Mouse (Mus musculus): Measurements from ENCODE around the gene Trir. TPM values are rescaled to one million over a fixed set of nuclear protein-coding genes. Genes with fewer than 3 reads are reported as not detected.

Gene Trir
- 64.2 and 100 TPM in 2 replicates for polyA plus RNA-seq (2012; rRNA removed)

DNA sequence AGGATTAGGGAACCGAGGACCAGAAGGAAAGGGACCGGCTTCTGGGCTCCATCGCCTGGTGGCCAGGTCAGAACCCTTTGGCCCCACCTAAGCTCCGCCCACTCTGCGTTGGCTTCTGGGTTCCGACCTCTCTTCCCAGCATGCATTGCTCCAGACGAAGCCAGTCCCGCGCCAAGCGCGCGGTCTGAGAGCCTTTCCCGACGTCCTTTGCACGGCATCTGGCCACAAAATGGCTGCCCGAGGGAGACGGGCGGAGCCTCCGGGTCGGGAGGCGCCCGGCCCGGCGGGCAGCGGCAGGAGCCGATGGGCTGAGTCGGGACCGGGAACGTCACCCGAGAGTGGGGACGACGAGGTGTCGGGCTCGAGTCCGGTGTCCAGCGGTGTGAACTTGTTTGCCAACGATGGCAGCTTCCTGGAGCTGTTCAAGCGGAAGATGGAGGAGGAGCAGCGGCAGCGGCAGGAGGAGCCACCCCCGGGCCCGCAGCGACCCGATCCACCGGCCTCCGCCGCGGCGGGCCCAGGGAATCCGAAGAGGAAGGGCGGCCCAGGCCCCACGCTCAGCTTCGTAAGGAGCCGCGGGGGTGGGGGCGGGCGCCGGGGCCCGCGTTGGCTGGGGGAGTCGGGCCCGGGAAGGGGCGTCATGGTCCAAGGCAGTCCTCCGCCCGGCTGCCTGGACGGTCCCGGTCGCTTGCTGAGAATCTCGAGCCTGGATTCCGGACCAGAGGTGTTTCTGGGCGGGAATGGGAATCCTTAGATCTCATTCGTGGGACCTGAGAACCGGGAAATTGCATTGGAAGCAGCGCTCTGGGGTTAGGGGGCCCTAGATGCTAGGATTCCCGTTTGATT, at the start of gene Trir:
TSS of gene Trir (plus strand) at position 154 of the 846 bp plus-strand sequence.
- DNase-seq (ENCODE audit: low read depth): no peak

DNA sequence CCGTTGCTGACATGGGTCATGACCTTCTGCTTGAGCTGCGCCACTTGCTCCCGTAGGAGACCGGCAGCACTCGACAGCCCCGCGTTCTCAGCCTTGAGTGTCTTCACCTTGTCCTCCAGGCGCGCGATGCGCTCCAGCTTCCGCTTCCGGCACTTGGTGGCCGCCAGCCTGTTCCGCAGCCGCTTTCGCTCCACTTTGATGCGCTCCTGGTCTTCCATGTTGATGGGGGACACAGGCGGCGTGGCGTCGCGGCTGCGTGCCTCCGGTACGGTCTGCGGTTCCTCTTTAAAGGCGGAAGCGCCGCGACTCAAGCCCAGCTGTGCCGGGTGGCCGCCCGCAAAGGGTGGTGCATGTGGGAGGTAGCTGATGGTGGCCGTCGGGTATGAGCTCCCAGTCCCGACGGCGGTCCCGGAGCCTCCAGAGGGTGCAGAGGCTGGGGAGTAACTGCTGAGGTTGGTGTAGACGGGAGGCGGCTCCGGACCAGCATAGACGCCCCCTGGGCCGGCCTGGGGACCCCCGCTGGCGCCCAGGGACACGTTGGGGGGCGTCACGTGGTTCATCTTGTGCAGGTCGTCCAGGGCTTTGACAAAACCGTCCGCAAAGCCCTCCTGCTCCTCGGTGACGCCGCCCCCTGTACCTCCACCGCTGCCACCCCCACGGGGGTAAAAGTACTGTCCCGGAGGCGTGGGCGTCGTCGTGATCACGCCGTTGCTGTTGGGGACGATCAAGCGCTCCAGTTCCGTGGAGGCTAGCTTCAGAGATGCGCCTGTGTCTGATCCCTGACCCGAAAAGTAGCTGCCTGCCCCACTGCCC, 49.0 kb upstream of the Trir start:
- DNase-seq (ENCODE audit: low read depth): no peak

DNA sequence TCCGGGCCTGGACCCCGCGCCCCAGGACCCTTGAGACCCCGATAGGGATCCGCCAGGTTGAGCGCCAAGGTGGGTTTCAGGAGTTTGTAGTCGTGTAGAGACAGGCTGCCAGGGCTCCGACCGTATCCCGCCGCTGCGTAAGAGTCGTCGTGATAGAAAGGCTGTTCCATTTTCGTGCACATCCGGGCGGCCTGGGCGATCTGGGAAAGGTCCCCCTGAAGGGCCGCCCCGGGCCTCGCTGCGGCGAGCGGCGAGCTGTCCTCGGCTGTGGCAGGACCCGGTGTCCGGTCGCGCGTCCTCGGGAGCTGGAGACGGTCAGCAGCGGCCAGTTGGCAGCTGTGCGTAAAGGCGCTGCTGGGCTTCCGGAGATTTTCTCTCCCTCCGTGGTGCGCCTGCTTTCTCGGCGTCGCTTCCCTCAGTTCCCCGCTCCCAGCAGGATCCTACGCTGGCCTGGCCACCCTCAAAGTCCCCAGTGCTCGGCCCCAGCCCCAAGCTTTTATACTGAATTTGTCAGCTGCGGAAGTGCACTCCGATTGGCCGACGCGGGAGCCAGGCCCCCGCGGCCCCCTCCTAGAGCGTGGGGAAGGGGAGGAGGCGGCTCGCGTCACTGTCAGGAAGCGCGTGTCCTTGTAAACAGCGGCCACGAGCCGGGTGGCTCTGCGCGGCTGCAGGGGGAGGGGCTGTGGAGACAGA, 48.2 kb upstream of the Trir start, which contains the start of gene Junb:
TSS of gene Junb (minus strand) at position 471 of the 693 bp plus-strand sequence.
- no peak for DNase-seq (ENCODE audit: low read depth)

DNA sequence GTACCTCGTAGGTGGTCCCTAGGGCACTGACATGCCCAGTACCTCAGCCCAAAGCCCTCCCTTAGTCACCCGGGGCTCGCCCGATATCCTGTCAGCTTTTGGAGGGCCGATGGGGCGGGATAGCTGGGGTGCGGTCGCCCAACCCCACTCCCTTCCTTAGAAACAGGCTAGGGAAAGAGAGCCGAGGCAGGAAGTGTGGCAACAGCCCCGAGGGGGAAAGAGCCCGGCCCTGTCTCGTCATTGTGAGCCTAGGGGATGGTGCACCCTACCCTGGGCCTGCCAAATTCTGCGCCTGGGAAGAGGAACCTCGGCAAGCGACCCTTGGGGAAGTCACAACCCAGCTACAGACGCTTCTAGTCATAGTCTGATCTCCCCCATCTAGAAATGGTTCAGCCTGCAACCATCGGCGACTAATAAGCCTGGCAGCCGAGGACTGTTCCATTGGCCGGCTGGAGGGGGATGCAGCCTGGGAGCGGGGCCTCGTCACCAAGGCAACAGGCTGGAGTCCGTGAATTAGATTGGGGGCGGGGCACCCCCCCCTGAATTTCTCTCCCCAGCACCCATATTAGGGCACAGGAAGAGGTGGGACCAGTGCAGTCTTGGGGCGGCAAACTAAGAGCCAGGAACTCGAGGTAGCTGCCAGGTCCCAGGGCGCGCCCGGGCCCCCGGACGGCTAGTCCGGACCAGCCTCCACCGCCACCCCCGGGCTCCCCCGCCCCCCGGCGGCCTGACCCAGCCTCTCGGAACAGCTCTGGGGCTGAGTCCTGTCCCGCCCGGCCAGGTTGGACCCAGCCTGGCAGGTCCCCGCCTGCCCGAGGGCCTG, 46.8 kb upstream of the Trir start:
- DNase-seq (ENCODE audit: low read depth): no peak

DNA sequence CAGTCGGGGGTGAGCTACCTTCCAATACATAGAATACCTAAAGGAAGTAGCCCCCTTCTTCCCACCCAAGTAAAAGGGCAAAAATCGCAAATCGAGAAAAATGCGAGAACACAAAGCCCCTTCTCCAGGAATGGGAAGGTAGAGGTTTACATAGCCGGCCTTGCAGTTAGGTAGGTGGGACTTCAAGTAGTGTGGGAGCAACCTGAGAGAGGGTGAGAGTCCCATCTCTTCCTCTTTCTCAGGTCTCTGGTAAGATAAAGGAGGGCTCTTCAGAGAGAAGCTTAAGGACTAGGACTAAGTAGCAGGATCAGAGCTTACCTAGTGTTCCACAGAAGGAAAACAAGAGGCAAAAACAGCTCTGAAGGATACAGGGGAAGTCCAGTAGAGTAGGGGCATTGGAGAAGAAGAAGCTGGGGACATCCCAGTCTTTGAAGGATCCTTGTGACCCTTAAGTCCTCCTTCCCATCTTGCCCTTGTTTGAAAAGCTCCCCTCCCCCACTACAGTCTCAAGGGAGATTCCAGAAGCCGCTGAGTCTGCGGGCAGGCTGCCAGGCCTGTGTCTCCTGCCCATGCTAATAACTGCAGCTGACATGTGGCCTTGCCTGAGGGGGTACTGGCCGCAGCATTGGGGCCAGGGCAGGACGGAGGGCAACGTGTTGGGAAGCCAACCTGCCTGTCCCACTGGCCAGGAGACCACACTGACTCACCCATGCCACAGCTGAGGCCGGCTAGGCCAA, 45.8 kb upstream of the Trir start:
- DNase-seq (ENCODE audit: low read depth): no peak

DNA sequence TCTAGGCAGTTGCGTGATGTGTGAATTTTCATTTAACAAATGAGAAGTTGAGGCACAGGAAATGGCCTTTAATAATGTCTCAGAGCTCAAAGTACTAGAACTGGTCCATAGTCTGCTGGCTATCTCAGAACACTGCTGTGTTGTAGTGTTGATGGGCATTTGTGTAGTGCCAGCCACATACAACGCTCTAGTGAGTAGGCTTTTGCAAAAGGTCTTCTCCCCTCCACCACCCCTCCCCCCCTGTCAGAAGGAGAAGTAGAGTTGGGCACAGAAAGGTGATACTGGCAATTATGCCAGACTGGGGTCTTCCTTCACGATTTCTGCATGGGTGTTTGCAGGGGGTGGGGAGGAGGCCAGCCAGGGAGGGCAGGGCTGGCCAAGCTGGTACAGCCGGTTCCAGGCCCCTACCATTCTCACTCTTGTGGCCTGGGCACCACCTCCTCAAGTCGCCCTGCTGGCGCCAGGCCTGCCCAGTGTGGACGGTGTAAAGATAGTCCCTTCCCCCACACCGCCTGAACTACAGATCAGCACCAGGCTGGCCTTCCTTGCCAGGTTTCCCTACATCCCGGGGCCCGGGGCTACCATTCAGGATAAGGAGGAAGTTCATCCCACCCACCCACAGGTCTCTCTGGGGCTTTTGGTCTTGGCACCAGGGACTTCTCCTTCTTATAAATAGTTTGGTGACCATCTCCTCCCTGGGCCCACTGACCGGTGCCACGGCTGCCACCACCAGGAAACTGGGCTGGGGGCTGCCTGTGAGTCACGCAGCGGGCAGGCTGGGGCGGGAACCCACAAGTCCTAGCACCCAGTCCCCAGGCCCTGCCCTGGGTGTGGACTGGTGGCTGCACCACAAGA, 44.8 kb upstream of the Trir start:
- DNase-seq (ENCODE audit: low read depth): no peak

DNA sequence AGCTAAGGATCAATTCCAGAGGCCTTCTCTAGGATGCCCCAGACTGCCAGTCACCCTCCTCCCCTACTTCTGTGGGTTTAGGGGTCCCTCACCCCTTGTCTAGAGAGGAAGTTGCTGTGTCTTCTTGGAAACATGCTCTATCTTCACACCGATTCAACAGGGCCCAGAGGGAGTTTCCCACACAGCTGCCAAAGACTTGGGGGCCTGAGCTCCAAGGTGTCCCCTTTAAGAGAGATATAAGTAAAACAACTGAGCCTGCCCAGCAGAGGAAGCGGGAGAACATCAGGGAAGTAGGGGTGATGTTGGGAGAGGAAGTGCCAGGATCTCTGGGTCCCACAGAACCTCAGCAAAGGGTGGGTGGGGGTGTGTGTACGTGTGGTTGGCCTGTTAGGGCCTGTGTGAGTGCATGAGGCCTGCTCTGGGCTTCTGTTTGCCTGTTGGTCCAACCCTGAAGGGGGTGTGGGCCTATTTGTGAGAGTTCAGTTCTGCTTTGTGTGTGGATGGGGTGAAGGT, 44.1 kb upstream of the Trir start:
- DNase-seq (ENCODE audit: low read depth): no peak

DNA sequence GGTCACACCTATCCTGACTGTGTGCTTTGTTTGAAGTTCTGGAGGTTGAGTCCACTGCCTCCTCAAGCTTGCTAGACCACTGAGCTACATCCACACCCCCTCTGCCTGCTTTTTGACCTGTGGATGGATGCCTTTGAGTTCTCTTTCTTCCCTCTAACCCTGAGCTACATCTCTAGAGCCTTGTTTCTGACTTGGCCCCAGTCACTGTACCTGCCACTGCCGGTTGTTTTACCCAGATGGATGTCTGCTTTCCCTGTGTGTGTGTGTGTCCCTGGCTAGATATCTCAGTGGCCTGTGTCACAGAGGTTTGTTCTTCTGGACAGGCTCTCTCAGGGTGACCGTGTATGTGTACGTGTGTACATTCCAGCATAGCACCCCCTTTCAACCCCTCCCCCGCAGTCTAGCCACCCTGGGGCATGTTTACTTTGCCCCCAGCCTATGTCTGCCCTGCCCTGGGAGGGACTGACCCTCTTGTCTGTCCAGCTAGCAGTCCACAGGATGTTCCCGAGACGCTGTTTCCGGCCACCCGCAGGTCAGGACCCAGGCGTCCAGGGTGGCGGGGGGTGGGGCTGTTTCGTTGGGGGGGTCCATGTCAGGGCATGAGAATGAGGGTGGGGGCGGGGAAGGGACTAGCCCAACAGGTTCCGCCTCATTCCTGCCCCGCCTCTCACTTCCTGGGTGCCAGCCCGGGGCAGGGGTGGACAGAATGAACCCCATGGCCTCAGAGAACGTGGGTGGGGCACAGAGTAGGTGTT, 42.2 kb upstream of the Trir start:
- DNase-seq (ENCODE audit: low read depth): no peak

DNA sequence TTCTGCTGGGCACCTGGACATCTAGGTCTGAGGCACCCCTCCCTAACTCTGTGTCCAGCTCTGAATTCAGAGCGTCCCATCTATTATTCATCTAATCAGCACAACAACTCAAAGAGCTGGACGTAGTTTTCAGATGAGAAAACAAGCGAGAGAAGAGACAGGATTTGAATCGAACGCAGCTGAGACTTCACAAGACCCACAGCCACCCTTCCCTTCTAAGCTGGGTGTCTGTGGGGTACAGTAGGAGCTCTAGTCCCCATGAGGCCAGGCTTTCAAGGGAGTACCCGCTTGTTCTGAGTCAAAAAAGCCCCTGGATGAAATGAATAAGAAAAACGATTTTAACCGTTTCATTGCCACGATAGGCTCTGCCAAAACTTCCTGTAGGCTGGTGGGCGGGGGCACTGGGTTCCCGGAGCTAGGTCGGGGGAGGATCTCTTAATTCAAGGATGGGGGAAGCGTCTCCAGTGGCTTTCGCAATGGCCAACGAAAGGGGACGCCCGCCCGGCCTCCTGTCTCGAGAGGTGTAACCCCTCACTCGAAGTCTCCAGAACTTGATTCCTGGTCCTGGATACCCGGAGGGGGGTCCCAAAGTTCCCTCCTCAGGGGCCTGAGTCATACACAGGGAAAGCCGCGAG, 41.5 kb upstream of the Trir start:
- DNase-seq (ENCODE audit: low read depth): no peak

DNA sequence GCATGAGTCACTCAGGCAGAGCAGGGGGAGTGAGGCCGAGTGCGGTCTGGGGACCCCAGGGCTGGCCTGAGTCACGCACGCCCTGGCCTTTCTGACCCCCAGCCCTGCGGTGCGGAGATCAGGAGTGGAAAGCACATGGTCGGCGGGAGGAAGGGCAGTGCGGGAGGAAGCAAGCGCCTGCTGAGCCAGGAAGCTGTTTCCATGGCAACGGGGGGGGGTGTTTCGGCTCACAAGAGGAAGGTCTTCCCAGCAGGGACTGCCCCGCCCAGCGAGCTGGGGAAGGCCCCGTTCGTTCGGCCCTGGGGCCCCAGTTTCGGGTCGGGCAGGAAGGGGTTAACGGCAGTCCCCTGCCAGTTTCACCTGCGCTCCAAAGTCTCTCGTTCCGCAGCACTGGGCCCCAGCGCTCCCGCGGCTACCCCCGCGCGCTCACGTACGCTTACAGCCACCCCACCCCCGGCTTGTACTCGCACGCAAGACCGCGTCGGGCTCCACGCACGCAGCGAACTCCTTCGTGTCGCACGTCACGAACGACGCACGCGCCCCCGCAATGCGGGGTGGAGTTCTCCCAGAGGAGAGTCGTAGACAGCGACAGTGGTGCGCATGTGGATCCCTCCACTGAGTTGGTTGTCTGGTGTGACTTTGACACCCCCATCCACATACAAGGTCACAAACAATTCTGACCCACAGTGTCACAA, 40.8 kb upstream of the Trir start:
- no peak for DNase-seq (ENCODE audit: low read depth)

DNA sequence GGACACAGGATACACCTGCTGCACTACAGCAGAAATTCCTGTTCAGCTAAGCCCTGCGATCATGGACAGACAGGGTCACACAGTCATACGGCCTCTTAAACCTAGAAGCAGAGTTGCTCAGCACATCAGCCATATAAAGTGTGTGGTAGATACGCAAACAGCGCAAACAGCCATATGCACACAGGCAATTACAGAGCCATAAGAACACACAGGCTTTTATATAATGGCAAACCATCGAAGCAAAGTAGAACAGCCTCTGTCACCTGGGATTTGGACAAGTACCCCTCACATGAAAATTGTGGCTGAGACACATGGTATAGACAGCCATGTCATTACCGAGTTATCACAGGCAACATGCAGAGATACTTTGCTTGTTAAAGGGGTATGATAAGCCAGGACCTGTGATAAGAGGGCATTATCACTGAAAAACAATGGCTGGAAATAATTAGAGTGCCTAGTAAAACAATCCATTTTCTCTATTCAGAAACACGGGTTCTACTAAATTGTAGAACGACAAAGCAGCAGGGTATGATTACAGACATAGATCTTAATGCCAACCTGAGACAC, 40.2 kb upstream of the Trir start:
- DNase-seq (ENCODE audit: low read depth): no peak

DNA sequence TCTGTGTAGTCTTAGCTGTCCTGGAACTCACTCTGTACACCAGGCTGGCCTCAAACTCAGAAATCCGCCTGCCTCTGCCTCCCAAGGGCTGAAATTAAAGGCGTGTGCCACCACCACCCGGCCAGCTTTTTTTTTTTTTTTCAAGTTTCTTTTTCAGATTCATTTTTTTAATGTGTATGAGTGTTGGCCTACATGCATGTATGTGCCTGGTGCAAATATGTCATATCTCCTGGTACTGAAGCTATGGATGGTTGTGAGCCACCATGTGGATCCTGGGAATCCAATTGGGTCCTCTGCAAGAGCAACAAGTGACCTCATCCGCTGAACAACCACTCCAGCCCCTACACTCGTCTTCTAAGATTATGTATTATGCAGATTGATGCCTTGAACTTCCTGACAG, 39.2 kb upstream of the Trir start:
- no peak for DNase-seq (ENCODE audit: low read depth)

DNA sequence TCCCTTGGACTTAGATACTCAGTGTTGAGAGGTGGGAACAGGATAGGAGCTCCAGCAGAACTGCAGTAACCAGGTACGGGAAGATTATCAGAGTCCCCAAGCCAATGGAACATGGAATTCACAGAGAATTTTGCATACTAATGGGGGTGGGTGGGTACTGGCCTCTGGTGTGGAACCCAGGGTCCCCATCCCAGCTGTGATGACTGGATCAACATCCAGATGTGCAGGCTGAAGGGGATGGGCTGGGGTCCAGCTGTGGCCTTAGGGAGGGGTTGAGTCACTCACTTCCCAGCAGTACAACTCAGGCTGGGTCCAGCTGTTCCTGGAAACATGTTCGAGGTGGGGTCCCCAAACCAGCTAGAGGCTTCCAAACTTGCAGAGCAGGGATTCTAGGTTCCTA, 38.7 kb upstream of the Trir start:
- DNase-seq (ENCODE audit: low read depth): no peak

DNA sequence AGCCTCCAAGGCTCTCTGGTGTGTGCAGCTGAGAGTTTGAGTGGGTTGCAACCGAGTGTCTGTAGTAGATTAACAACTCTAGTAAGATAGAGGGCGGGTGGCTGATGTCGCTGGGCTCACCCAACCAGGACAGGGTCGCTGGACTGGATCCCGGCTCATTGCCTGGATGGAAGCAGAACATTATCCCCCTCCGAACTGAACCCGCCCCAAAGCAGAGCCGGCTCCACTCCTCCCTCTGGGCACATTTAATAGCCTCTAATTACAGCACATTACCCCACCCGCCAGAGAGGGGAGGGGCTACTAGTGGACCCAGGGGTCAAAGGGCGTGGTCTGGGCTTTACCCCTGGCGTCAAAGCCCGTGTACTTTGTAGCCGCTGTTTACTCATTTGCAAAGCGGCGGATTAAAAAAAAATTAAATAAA, 37.3 kb upstream of the Trir start:
- DNase-seq (ENCODE audit: low read depth): no peak

DNA sequence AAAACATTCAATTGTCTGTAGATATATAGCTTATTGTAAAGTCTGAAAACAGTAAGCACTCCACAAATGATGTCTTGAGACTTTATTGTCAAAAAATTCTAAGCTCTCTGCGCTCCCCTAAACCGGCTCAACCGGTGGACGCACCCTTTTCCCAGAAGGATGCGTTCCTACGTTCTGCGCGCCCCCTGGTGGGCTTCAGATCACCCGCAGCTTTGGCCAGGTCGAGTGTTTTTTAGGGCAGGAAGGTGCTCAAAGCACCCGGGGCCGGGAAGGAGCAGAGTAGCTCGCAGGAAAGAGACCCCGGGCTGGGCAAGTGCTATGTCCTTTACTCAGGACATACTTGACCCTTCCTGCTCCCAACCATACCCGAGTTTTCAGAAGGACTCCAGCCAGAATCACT, 36.8 kb upstream of the Trir start:
- no peak for DNase-seq (ENCODE audit: low read depth)

DNA sequence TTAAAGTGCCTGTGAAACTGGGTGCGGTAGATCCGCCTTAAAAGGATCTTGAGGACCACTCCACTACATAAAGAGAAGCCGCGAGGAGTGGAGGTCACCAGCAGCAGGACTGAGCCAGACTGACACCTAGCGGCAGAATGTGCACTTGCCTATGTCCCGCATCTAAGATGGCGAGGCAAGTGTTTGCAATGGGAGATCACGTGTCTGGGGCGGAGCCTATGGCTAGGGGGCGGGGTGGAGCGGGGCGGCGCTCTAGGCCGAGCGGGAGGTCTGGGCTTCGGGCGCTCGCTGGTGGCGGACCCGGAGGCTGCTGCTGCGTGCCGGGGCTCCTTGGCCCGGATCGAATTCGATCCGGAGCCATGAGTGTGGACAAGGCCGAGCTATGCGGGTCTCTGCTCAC, 36.3 kb upstream of the Trir start, which contains the start of gene Hook2:
TSS of gene Hook2 (plus strand) at position 255 of the 400 bp plus-strand sequence.
- no peak for DNase-seq (ENCODE audit: low read depth)

DNA sequence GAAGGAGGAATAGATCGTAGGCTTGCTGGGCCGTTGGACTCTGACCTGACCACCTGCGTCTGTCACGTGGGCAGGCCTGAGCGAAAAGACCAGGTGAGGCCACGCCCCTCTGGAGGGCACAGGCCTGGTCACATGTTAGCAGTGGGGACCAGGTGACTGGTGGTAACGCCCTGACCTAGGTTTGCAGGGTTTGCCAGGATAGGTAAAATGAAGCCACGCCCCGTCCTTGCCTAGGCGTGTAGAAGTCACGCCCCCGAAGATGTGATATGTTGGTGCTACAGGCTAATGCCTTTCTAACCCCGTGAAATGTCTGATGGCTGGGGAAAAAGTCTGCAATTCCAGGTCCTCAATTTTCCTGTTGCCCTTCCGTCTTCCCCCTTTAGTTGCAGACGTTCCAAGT, 35.8 kb upstream of the Trir start:
- DNase-seq (ENCODE audit: low read depth): no peak
